ENCODE assay signal across 9 mouse cellular contexts in genomic region chr5:113606961-113607785, GRCm38 (mm10). TPM values are rescaled to one million over a fixed set of nuclear protein-coding genes. Genes with fewer than 3 reads are reported as not detected.
DNase-seq lines count a peak whose midpoint lies in the region; ATAC-seq and TF ChIP-seq lines count a peak whose summit lies in the region.
"Had no signal": no experiment of that assay in that cellular context is flagged by ENCODE, and none has a peak within 500 bp of the region (broad histone marks: within the 10 kb centered on the region; RNA-seq: fewer than 3 reads in every experiment).

No protein-coding gene starts in this region.

- H3K9me3 ChIP-seq in lung, postnatal 0 days (ENCODE audit: low read length): no peaks in the 10 kb centered on the region
- H3K9me3 ChIP-seq in heart, embryonic 15.5 days (replicated peaks): no peaks in the 10 kb centered on the region
- no peaks in the 10 kb centered on the region for H3K9me3 ChIP-seq in neural tube, embryonic 13.5 days

- peak; percentile 45 for DNase-seq in gastrocnemius, adult 18-20 months (ENCODE audit: low spot score)
- no peak for DNase-seq in gastrocnemius, postnatal 10 days
- DNase-seq in lung, postnatal 0 days (ENCODE audit: low spot score): peak; percentile 63
- DNase-seq in lung, adult 2 months: no peak
- DNase-seq in kidney, adult 11 months: no peak
- DNase-seq: adrenal gland, adult 2 months had no signal

- peak; percentile 1; the same call in 1 of the 2 replicates for ATAC-seq in lung, postnatal 0 days
- no peak for ATAC-seq in heart, embryonic 15.5 days (replicated peaks; ENCODE audit: insufficient number of reproducible peaks, insufficient read depth, low FRiP score, low read depth)
- ATAC-seq in neural tube, embryonic 13.5 days (ENCODE audit: low read depth): no peak
- no peak for ATAC-seq in erythroid progenitor cell, adult 5-6 weeks (replicated peaks; ENCODE audit: low FRiP score, poor library complexity, severe bottlenecking)

- no peaks in the 10 kb centered on the region for H3K27me3 ChIP-seq in lung, postnatal 0 days (replicated peaks; ENCODE audit: insufficient read depth, low read length)
- peaks cover 14% of the 10 kb centered on the region; the same call in 1 of the 2 replicates for H3K27me3 ChIP-seq in heart, embryonic 15.5 days
- H3K27me3 ChIP-seq in neural tube, embryonic 13.5 days: no peaks in the 10 kb centered on the region

- no peak overlapping the region for H3K9ac ChIP-seq in lung, postnatal 0 days (replicated peaks; ENCODE audit: low read depth)
- no peak overlapping the region for H3K9ac ChIP-seq in heart, embryonic 15.5 days
- no peak overlapping the region for H3K9ac ChIP-seq in neural tube, embryonic 13.5 days

- no peaks in the 10 kb centered on the region for H3K36me3 ChIP-seq in lung, postnatal 0 days (ENCODE audit: insufficient read depth, low read length)
- no peaks in the 10 kb centered on the region for H3K36me3 ChIP-seq in heart, embryonic 15.5 days
- no peaks in the 10 kb centered on the region for H3K36me3 ChIP-seq in neural tube, embryonic 13.5 days

- H3K27ac ChIP-seq in lung, postnatal 0 days (ENCODE audit: low read length): peak overlapping the region; percentile 83
- H3K27ac ChIP-seq in heart, embryonic 15.5 days: peak overlapping the region; percentile 70
- H3K27ac ChIP-seq in neural tube, embryonic 13.5 days (replicated peaks): peak overlapping the region; percentile 59

- TF ChIP-seq EP300 in lung, postnatal 0 days (IDR thresholded peaks at IDR 0.05): no peak

- 0 out of 2 replicates have a peak, but pooled peaks cover 4% of the 10 kb centered on the region for H3K4me1 ChIP-seq in lung, postnatal 0 days (ENCODE audit: insufficient read depth, low read depth, low read length)
- peaks cover 2% of the 10 kb centered on the region for H3K4me1 ChIP-seq in lung, adult 2 months (ENCODE audit: control insufficient read depth, insufficient read depth, low read length)
- H3K4me1 ChIP-seq in heart, embryonic 15.5 days (replicated peaks): peaks cover 21% of the 10 kb centered on the region
- peaks cover 38% of the 10 kb centered on the region for H3K4me1 ChIP-seq in neural tube, embryonic 13.5 days (replicated peaks)

- peak; percentile 51 for TF ChIP-seq CTCF in lung, postnatal 0 days (IDR thresholded peaks at IDR 0.05)
- TF ChIP-seq CTCF in lung, adult 2 months (IDR thresholded peaks at IDR 0.05; ENCODE audit: insufficient read depth, low read length): no peak

- whole genome bisulfite sequencing in lung, postnatal 0 days: 60% methylated on average over 8 of the region's 8 CpGs
- WGBS in lung, adult 2 months: 63% methylated on average over 8 of the region's 8 CpGs
- WGBS in heart, embryonic 15.5 days: 61% methylated on average over 8 of the region's 8 CpGs
- WGBS in neural tube, embryonic 13.5 days: 69% methylated on average over 8 of the region's 8 CpGs

- no peak for TF ChIP-seq POLR2A in lung, adult 2 months (IDR thresholded peaks at IDR 0.05; ENCODE audit: borderline replicate concordance, extremely low read depth, low read depth, low read length)

- H3K4me3 ChIP-seq in lung, postnatal 0 days (ENCODE audit: low read depth, low read length): no peak overlapping the region
- no peak overlapping the region for H3K4me3 ChIP-seq in lung, adult 2 months (replicated peaks; ENCODE audit: extremely low read depth, low read depth, low read length)
- H3K4me3 ChIP-seq in heart, embryonic 15.5 days: no peak overlapping the region
- no peak overlapping the region for H3K4me3 ChIP-seq in neural tube, embryonic 13.5 days

- H3K4me2 ChIP-seq in lung, postnatal 0 days (replicated peaks; ENCODE audit: low read depth, low read length): no peak overlapping the region
- no peak overlapping the region for H3K4me2 ChIP-seq in heart, embryonic 15.5 days
- no peak overlapping the region for H3K4me2 ChIP-seq in neural tube, embryonic 13.5 days

RNA-seq across cellular contexts. Expression of gene Cmklr1, which starts 43.1 kb away (rescaled TPM):
- total RNA-seq in gastrocnemius, adult 18-20 months (2021): 10 to 100 TPM; 12.4 to 14.9 TPM
- 10 to 100 TPM; 13.7 to 15.2 TPM for total RNA-seq in gastrocnemius, postnatal 10 days (2021)
- 53.4 and 63.8 TPM in 2 replicates for polyA plus RNA-seq in lung, postnatal 0 days (2015; fragmentation: Nextera tagmentation; extraction: Ambion mirVana)
- 271 and 341 TPM in 2 replicates for polyA plus RNA-seq in lung, adult 2 months (2012; rRNA removed)
- polyA plus RNA-seq in heart, embryonic 15.5 days (2015; fragmentation: Nextera tagmentation; extraction: Ambion mirVana): 4.4 and 5.0 TPM in 2 replicates
- polyA plus RNA-seq in neural tube, embryonic 13.5 days (2015; fragmentation: Nextera tagmentation; extraction: Ambion mirVana): 2.2 and 2.6 TPM in 2 replicates
- total RNA-seq in erythroid progenitor cell, adult 5-6 weeks (2015; ENCODE audit: low replicate concordance): 2.2 and 3.4 TPM in 2 replicates
- total RNA-seq in erythroid progenitor cell, adult 5-6 weeks (2017; ENCODE audit: low replicate concordance): 1.5 and 8.7 TPM in 2 replicates

Comparison
In these comparisons a context has a peak if more than half of its experiments do, and no peak if none do; other contexts are left out.
1. DNase-seq: peak in gastrocnemius, adult 18-20 months (single experiment) and lung, postnatal 0 days (single experiment); none in gastrocnemius, postnatal 10 days (single experiment), lung, adult 2 months (single experiment) and kidney, adult 11 months (single experiment).
2. Peak in every context shown above with its lines, with median percentiles within 50 percentile points of each other: H3K27ac ChIP-seq.